Mouse (Mus musculus) limb, embryonic 14.5 days (tissue): Measurements from ENCODE around the gene Kansl1. TPM values are rescaled to one million over a fixed set of nuclear protein-coding genes. Genes with fewer than 3 reads are reported as not detected.

Source experiments
- ATAC-seq: fragments of 200-750 bp; cut with Nextera tagmentation; 2 replicates; pipeline ENCODE4 v1.8.0; 2017; ENCODE audit warnings: low read depth, moderate number of reproducible peaks, moderate TSS enrichment; ENCODE audit not compliant: low FRiP score
- DNase-seq: peaks from one replicate; pipeline ENCODE4 v3.0.0-alpha.2; 2015; ENCODE audit warnings: low spot score
- H3K27ac ChIP-seq: fragments of 300-500 bp; sonication (generic); replicated peaks from 2 replicates; pipeline ENCODE4 v1.5.1; 2014; ENCODE audit warnings: low read depth, mild to moderate bottlenecking, low read length, moderate library complexity, mixed read lengths
- H3K27me3 ChIP-seq: fragments of 300-500 bp; sonication (generic); 2 replicates; pipeline ENCODE4 v1.6.1; 2014; ENCODE audit warnings: low read length, mixed read lengths; ENCODE audit not compliant: control insufficient read depth, insufficient read depth
- H3K36me3 ChIP-seq: fragments of 300-500 bp; sonication (generic); 2 replicates; pipeline ENCODE4 v1.6.1; 2014; ENCODE audit warnings: mild to moderate bottlenecking, low read length, moderate library complexity, mixed read lengths; ENCODE audit not compliant: control insufficient read depth, insufficient read depth
- H3K4me1 ChIP-seq: fragments of 300-500 bp; sonication (generic); 2 replicates; pipeline ENCODE4 v1.6.1; 2014; ENCODE audit warnings: antibody characterized with exemption, low read length, mixed read lengths; ENCODE audit not compliant: control insufficient read depth, insufficient read depth
- H3K4me2 ChIP-seq: fragments of 300-500 bp; sonication (generic); replicated peaks from 2 replicates; pipeline ENCODE4 v1.6.1; 2014; ENCODE audit warnings: low read depth, mild to moderate bottlenecking, low read length, moderate library complexity; ENCODE audit not compliant: severe bottlenecking
- H3K4me3 ChIP-seq: fragments of 300-500 bp; sonication (generic); replicated peaks from 2 replicates; pipeline ENCODE4 v1.5.1; 2014; ENCODE audit warnings: low read length
- H3K9ac ChIP-seq: fragments of 300-500 bp; sonication (generic); 2 replicates; pipeline ENCODE4 v1.6.1; 2014; ENCODE audit warnings: mild to moderate bottlenecking, low read depth, low read length, moderate library complexity; ENCODE audit not compliant: severe bottlenecking
- H3K9me3 ChIP-seq: fragments of 300-500 bp; sonication (generic); 2 replicates; pipeline ENCODE4 v1.6.1; 2016; ENCODE audit warnings: low read length; ENCODE audit not compliant: control insufficient read depth
- POLR2A ChIP-seq: fragments of 200-500 bp; IDR thresholded peaks from 2 replicates; pipeline ENCODE4 v1.8.0; 2012; ENCODE audit warnings: inconsistent platforms, mild to moderate bottlenecking, moderate library complexity, borderline replicate concordance; ENCODE audit not compliant: insufficient read depth, insufficient read length; ENCODE audit errors: extremely low read depth
- WGBS: fragments of 180-500 bp; shearing (Covaris S2); extraction: QIAGEN DNeasy Blood & Tissue Kit; methylation state at CpG from one replicate; pipeline ENCODE4 v1.1.7; 2014; 5-methylcytosine and 5-hydroxymethylcytosine counted together
- polyA plus RNA-seq, 2 experiments: library from polyadenylated mRNA; depleted of rRNA in 1 of 2; stranded (reverse) in 1 of 2; unstranded in 1 of 2; fragments of >200 nt; fragmentation: Nextera tagmentation in 1 of 2; extraction: Ambion mirVana in 1 of 2; gene quantifications; 2 replicates each; pipeline versions ENCODE4 v1.2.1 to v1.2.3; 2012 to 2014

Gene Kansl1
- polyA plus RNA-seq, 2 experiments, result 27.0 to 91.7 TPM

DNA sequence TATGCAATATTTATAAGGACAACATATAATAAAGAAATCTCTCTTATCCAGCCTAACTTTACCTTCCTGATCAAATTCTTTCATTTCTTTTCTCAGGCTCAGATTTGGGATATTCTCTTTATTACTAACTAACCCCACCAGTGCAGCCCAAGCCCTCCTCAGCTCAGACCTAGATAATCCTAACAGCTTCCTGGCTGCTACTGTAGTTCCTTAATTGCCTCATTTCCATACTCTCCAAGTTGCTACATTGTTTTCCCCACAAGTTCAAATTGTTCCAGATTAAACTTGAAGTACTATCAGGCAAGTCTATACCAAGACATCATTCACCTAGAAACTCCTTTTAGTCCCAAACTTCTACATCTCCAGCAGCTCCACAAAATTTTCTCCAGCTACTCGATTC lies 36.9 kb downstream of the Kansl1 start:
- WGBS, result 90% methylated on average over 1 of the region's 1 CpGs
- no peak for ATAC-seq
- no peak overlapping the region for H3K27ac ChIP-seq
- no peak for DNase-seq
- no peak overlapping the region for H3K4me3 ChIP-seq
- no peak overlapping the region for H3K4me2 ChIP-seq
- no peaks in the 10 kb centered on the region; the same call in 1 of the 2 replicates for H3K4me1 ChIP-seq
- H3K9me3 ChIP-seq, result no peaks in the 10 kb centered on the region
- H3K36me3 ChIP-seq, result no peaks in the 10 kb centered on the region
- no peak for TF ChIP-seq POLR2A
- no peaks in the 10 kb centered on the region for H3K27me3 ChIP-seq
- H3K9ac ChIP-seq, result no peak overlapping the region

DNA sequence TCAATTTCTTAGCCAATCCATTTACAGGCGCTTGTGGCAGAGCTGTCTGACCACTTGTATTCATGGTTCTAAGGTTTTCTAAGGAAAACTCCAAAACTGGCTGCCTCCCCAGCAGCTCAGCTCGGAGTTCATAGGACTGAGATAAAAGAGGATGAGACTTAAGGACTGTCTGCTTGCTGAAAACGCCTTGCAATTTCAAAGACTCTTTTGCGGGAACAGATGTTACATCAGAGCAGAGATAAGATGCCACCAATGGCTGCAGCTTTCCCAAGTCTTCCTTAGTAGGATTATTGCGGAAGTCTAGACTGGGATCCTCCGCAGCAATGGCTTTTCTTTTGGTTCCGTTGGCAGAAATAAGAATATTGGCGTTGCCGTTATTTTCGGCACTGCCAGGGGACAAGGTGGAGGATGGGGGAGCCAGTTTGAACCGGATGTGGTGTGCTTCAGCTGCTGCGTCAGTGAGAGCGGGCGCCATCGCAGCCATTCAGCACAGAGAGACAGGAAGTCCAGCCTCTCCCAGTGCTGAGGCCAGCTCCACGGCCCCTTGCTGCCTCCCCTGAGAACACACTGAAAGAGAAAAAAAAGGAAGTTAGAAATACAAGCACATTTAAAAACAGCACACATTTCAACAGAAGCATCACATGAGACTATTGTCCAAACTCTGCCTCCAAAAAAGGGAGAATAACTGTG lies 43.8 kb downstream of the Kansl1 start:
- no peak overlapping the region for H3K9ac ChIP-seq
- no peaks in the 10 kb centered on the region for H3K27me3 ChIP-seq
- H3K4me1 ChIP-seq, result no peaks in the 10 kb centered on the region
- no peak for ATAC-seq
- TF ChIP-seq POLR2A, result no peak
- H3K4me3 ChIP-seq, result no peak overlapping the region
- H3K9me3 ChIP-seq, result no peaks in the 10 kb centered on the region
- peaks cover 15% of the 10 kb centered on the region for H3K36me3 ChIP-seq
- no peak overlapping the region for H3K27ac ChIP-seq
- no peak for DNase-seq
- WGBS, result 87% methylated on average over 16 of the region's 16 CpGs
- H3K4me2 ChIP-seq, result no peak overlapping the region

GRCm38 (mm10) chr11:104412254-104412653 lies 56.4 kb downstream of the Kansl1 start:
- ATAC-seq, result no peak

GRCm38 (mm10) chr11:104407391-104407790 lies 61.3 kb downstream of the Kansl1 start:
- DNase-seq (no peak), ATAC-seq (no peak)
- Histone ChIP-seq H3K9ac (no peak overlapping the region), H3K36me3 (peaks cover 20% of the 10 kb centered on the region), H3K4me3 (no peak overlapping the region), H3K4me1 (no peaks in the 10 kb centered on the region), H3K27me3 (no peaks in the 10 kb centered on the region), H3K4me2 (no peak overlapping the region), H3K27ac (no peak overlapping the region), H3K9me3 (no peaks in the 10 kb centered on the region)
- TF ChIP-seq POLR2A, result no peak
- WGBS, result 69% methylated on average over 2 of the region's 2 CpGs

More at GRCm38 (mm10) chr11:104412254-104412653, 56.4 kb downstream of the Kansl1 start:
- Histone ChIP-seq H3K27ac (no peak overlapping the region), H3K36me3 (peaks cover 12% of the 10 kb centered on the region), H3K4me3 (no peak overlapping the region), H3K27me3 (no peaks in the 10 kb centered on the region), H3K4me2 (no peak overlapping the region), H3K9ac (no peak overlapping the region), H3K9me3 (no peaks in the 10 kb centered on the region), H3K4me1 (no peaks in the 10 kb centered on the region)
- no peak for DNase-seq
- no peak for TF ChIP-seq POLR2A

DNA sequence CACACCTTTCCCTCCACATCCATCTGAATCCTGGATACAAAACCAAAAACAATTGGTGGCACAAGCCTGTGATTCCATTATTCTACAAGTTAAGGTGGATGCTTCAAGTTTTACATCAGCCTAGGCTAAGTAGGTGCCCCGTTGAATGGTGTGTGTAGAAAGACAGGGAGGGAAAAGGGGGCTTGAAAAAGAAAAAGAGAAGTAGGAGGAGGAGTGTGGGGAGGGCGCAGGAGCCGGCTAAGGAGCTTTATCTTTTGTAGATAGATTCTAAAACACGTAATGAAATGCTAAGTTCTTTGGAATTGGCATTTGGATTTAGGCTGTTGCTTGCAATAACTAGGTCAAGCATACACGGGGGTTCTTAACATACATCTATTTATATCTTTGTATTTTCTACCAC lies 67.7 kb downstream of the Kansl1 start:
- peaks cover 18% of the 10 kb centered on the region for H3K36me3 ChIP-seq
- TF ChIP-seq POLR2A, result no peak
- DNase-seq, result no peak
- H3K4me1 ChIP-seq, result peaks cover 4% of the 10 kb centered on the region; the same call in 1 of the 2 replicates
- no peak overlapping the region for H3K9ac ChIP-seq
- WGBS, result 87% methylated on average over 5 of the region's 5 CpGs
- no peaks in the 10 kb centered on the region for H3K9me3 ChIP-seq
- no peak overlapping the region for H3K27ac ChIP-seq
- H3K27me3 ChIP-seq, result no peaks in the 10 kb centered on the region
- H3K4me2 ChIP-seq, result no peak overlapping the region
- no peak for ATAC-seq
- H3K4me3 ChIP-seq, result no peak overlapping the region
